In genomic region chr4:128700543-128700942, GRCm38 (mm10) we compare ENCODE assay signal across 11 mouse cellular contexts. TPM values are rescaled to one million over a fixed set of nuclear protein-coding genes. Genes with fewer than 3 reads are reported as not detected.
DNase-seq lines count a peak whose midpoint lies in the region; ATAC-seq and TF ChIP-seq lines count a peak whose summit lies in the region.
"Had no signal": no experiment of that assay in that cellular context is flagged by ENCODE, and none has a peak within 500 bp of the region (broad histone marks: within the 10 kb centered on the region; RNA-seq: fewer than 3 reads in every experiment).

No protein-coding gene starts in this region.

- peak; percentile 54 for DNase-seq in kidney, postnatal 0 days (ENCODE audit: low spot score)
- no peak for DNase-seq in kidney, postnatal 14 days
- peak; percentile 74 for DNase-seq in A20 (ENCODE audit: low read depth, low spot score)
- DNase-seq in thymus, adult 2 months = no peak
- DNase-seq: cerebellum, postnatal 14 days; layer of hippocampus, adult 9-11 months had no signal

- no peak for TF ChIP-seq POLR2A in ES-Bruce4 (IDR thresholded peaks at IDR 0.05; ENCODE audit: insufficient read depth, low read length)
- TF ChIP-seq POLR2A in embryonic fibroblast, embryonic 13.5 days (IDR thresholded peaks at IDR 0.05; ENCODE audit: low read depth, low read length) = no peak
- TF ChIP-seq POLR2A in thymus, adult 2 months (IDR thresholded peaks at IDR 0.05; ENCODE audit: control insufficient read depth, extremely low read depth, insufficient read depth, low read length, poor library complexity) = no peak

- H3K27ac ChIP-seq in kidney, postnatal 0 days = no peak overlapping the region
- H3K27ac ChIP-seq in ES-Bruce4 (ENCODE audit: insufficient read depth, low read length) = no peak overlapping the region
- no peak overlapping the region for H3K27ac ChIP-seq in embryonic fibroblast, embryonic 13.5 days (ENCODE audit: insufficient read depth, low read length)
- no peak overlapping the region for H3K27ac ChIP-seq in thymus, adult 2 months (ENCODE audit: control insufficient read depth, insufficient read depth, low read length)
- H3K27ac ChIP-seq: heart, embryonic 15.5 days; lung, embryonic 15.5 days had no signal

- no peak for ATAC-seq in kidney, postnatal 0 days (replicated peaks; ENCODE audit: low FRiP score, low read depth)
- ATAC-seq in erythroblast, adult 5-6 weeks (replicated peaks; ENCODE audit: low FRiP score, poor library complexity, severe bottlenecking) = no peak

- H3K36me3 ChIP-seq in kidney, postnatal 0 days (ENCODE audit: insufficient read depth, low read length) = no peaks in the 10 kb centered on the region
- H3K36me3 ChIP-seq in ES-Bruce4 (ENCODE audit: control insufficient read depth, insufficient read depth, low read length, poor library complexity, severe bottlenecking) = no peaks in the 10 kb centered on the region
- no peaks in the 10 kb centered on the region for H3K36me3 ChIP-seq in thymus, adult 2 months (ENCODE audit: control insufficient read depth, insufficient read depth, low read length)
- H3K36me3 ChIP-seq: heart, embryonic 15.5 days; lung, embryonic 15.5 days had no signal

- WGBS in kidney, postnatal 0 days = 52% methylated on average over 2 of the region's 2 CpGs
- WGBS in thymus, adult 2 months = 87% methylated on average over 2 of the region's 2 CpGs

- TF ChIP-seq EP300 in ES-Bruce4 (IDR thresholded peaks at IDR 0.05; ENCODE audit: insufficient read depth, low read depth, low read length) = no peak

- H3K9me3 ChIP-seq in kidney, postnatal 0 days (replicated peaks; ENCODE audit: low read length) = no peaks in the 10 kb centered on the region
- no peaks in the 10 kb centered on the region for H3K9me3 ChIP-seq in ES-Bruce4 (replicated peaks; ENCODE audit: control insufficient read depth, insufficient read depth, low read length, poor library complexity, severe bottlenecking)
- H3K9me3 ChIP-seq: heart, embryonic 15.5 days; lung, embryonic 15.5 days had no signal

- H3K4me3 ChIP-seq in kidney, postnatal 0 days (replicated peaks; ENCODE audit: low read depth, low read length) = no peak overlapping the region
- H3K4me3 ChIP-seq in ES-Bruce4 (ENCODE audit: low read depth, low read length) = no peak overlapping the region
- H3K4me3 ChIP-seq in embryonic fibroblast, embryonic 13.5 days (ENCODE audit: insufficient read depth, low read length) = no peak overlapping the region
- H3K4me3 ChIP-seq in thymus, adult 2 months (ENCODE audit: control insufficient read depth, insufficient read depth, low read length) = no peak overlapping the region
- H3K4me3 ChIP-seq: heart, embryonic 15.5 days; lung, embryonic 15.5 days had no signal

- H3K4me1 ChIP-seq in kidney, postnatal 0 days (replicated peaks; ENCODE audit: insufficient read depth, low read length) = peaks cover 7% of the 10 kb centered on the region
- no peaks in the 10 kb centered on the region for H3K4me1 ChIP-seq in ES-Bruce4 (ENCODE audit: control insufficient read depth, insufficient read depth, low read length)
- peaks cover 2% of the 10 kb centered on the region; the same call in 1 of the 2 replicates for H3K4me1 ChIP-seq in embryonic fibroblast, embryonic 13.5 days (ENCODE audit: control insufficient read depth, insufficient read depth, low read length)
- no peaks in the 10 kb centered on the region for H3K4me1 ChIP-seq in thymus, adult 2 months (replicated peaks; ENCODE audit: control insufficient read depth, insufficient read depth, low read length)

- no peaks in the 10 kb centered on the region for H3K27me3 ChIP-seq in kidney, postnatal 0 days (ENCODE audit: insufficient read depth, low read length)
- no peaks in the 10 kb centered on the region for H3K27me3 ChIP-seq in ES-Bruce4 (ENCODE audit: control insufficient read depth, insufficient read depth, low read length, poor library complexity, severe bottlenecking)
- no peaks in the 10 kb centered on the region for H3K27me3 ChIP-seq in thymus, adult 2 months (ENCODE audit: control insufficient read depth, insufficient read depth, low read length)
- H3K27me3 ChIP-seq: lung, embryonic 15.5 days had no signal

- H3K9ac ChIP-seq in kidney, postnatal 0 days (ENCODE audit: low read depth, low read length) = no peak overlapping the region
- H3K9ac ChIP-seq in ES-Bruce4 (ENCODE audit: low read depth, poor library complexity, severe bottlenecking) = no peak overlapping the region
- H3K9ac ChIP-seq: heart, embryonic 15.5 days; lung, embryonic 15.5 days had no signal

- TF ChIP-seq CTCF in kidney, postnatal 0 days (IDR thresholded peaks at IDR 0.05; ENCODE audit: low read depth) = peak; percentile 50; the same call in 1 of the 2 replicates
- peak; percentile 19 for TF ChIP-seq CTCF in ES-Bruce4 (IDR thresholded peaks at IDR 0.05; ENCODE audit: low read depth, low read length)
- TF ChIP-seq CTCF in embryonic fibroblast, embryonic 13.5 days (IDR thresholded peaks at IDR 0.05; ENCODE audit: borderline replicate concordance, insufficient read depth, low read length) = peak; percentile 45; the same call in 1 of the 2 replicates
- TF ChIP-seq CTCF in thymus, adult 2 months (IDR thresholded peaks at IDR 0.05; ENCODE audit: borderline replicate concordance, control insufficient read depth, extremely low read depth, insufficient read depth, low read length, poor library complexity) = no peak

- H3K4me2 ChIP-seq in kidney, postnatal 0 days (ENCODE audit: low read length) = no peak overlapping the region
- H3K4me2 ChIP-seq: heart, embryonic 15.5 days; lung, embryonic 15.5 days had no signal

RNA-seq across cellular contexts. Expression of gene Phc2, which starts 46.0 kb away (rescaled TPM):
- polyA plus RNA-seq in kidney, postnatal 0 days (2015; fragmentation: Nextera tagmentation; extraction: Ambion mirVana) = 60.7 and 71.7 TPM in 2 replicates
- polyA plus RNA-seq in ES-Bruce4 (2011; ENCODE audit: insufficient read depth, insufficient read length, low read depth, missing spikeins) = 38.4 and 39.3 TPM in 2 replicates
- polyA plus RNA-seq in embryonic fibroblast, embryonic 13.5 days (2011; ENCODE audit: insufficient read length, low read depth, missing spikeins) = 69.9 and 73.2 TPM in 2 replicates
- polyA plus RNA-seq in thymus, adult 2 months (2012; rRNA removed) = 139 and 149 TPM in 2 replicates
- 7.1 and 14.0 TPM in 2 replicates for total RNA-seq in erythroblast, adult 5-6 weeks (2015; ENCODE audit: low replicate concordance)
- 3.3 and 4.5 TPM in 2 replicates for total RNA-seq in erythroblast, adult 5-6 weeks (2017; ENCODE audit: low replicate concordance)

RNA-seq across cellular contexts. Expression of gene A3galt2, which starts 54.6 kb away (rescaled TPM):
- 0.13 and 0.23 TPM in 2 replicates for polyA plus RNA-seq in kidney, postnatal 0 days (2015; fragmentation: Nextera tagmentation; extraction: Ambion mirVana)
- not detected in 2 replicates for polyA plus RNA-seq in ES-Bruce4 (2011; ENCODE audit: insufficient read depth, insufficient read length, low read depth, missing spikeins)
- polyA plus RNA-seq in embryonic fibroblast, embryonic 13.5 days (2011; ENCODE audit: insufficient read length, low read depth, missing spikeins) = 0.40 TPM in 1 of 2 replicates, not detected in the other
- 1.3 and 1.6 TPM in 2 replicates for polyA plus RNA-seq in thymus, adult 2 months (2012; rRNA removed)
- total RNA-seq in erythroblast, adult 5-6 weeks (2015; ENCODE audit: low replicate concordance) = not detected in 2 replicates
- total RNA-seq in erythroblast, adult 5-6 weeks (2017; ENCODE audit: low replicate concordance) = not detected in 2 replicates
- polyA plus RNA-seq: heart, embryonic 15.5 days had no signal

Comparison
In these comparisons a context has a peak if more than half of its experiments do, and no peak if none do; other contexts are left out.
1. DNase-seq: peak in kidney, postnatal 0 days (single experiment) and A20 (single experiment); none in kidney, postnatal 14 days (single experiment) and thymus, adult 2 months (single experiment).